Mouse (Mus musculus) forebrain, embryonic 12.5 days (tissue): ENCODE measurements around the gene Oosp3. TPM values are rescaled to one million over a fixed set of nuclear protein-coding genes. Genes with fewer than 3 reads are reported as not detected.

Experiments
- ATAC-seq: fragments of 200-750 bp; cut with Nextera tagmentation; 2 replicates; pipeline ENCODE4 v1.8.0; 2017; ENCODE audit warnings: moderate TSS enrichment; ENCODE audit not compliant: low FRiP score
- H3K27ac ChIP-seq: fragments of 300-500 bp; sonication (generic); 2 replicates; pipeline ENCODE4 v1.5.1; 2016; ENCODE audit warnings: mild to moderate bottlenecking
- H3K27me3 ChIP-seq: fragments of 300-500 bp; sonication (generic); 2 replicates; pipeline ENCODE4 v1.6.1; 2016; ENCODE audit warnings: mild to moderate bottlenecking
- H3K36me3 ChIP-seq: fragments of 300-500 bp; sonication (generic); replicated peaks from 2 replicates; pipeline ENCODE4 v1.6.1; 2016; ENCODE audit warnings: mild to moderate bottlenecking
- H3K4me1 ChIP-seq: fragments of 300-500 bp; sonication (generic); 2 replicates; pipeline ENCODE4 v1.6.1; 2016
- H3K4me2 ChIP-seq: fragments of 300-500 bp; sonication (generic); 2 replicates; pipeline ENCODE4 v1.6.1; 2016; ENCODE audit warnings: mild to moderate bottlenecking, moderate library complexity
- H3K4me3 ChIP-seq: fragments of 300-500 bp; sonication (generic); replicated peaks from 2 replicates; pipeline ENCODE4 v1.5.1; 2016; ENCODE audit warnings: mild to moderate bottlenecking
- H3K9ac ChIP-seq: fragments of 300-500 bp; sonication (generic); 2 replicates; pipeline ENCODE4 v1.6.1; 2016; ENCODE audit warnings: mild to moderate bottlenecking
- H3K9me3 ChIP-seq: fragments of 300-500 bp; sonication (generic); 2 replicates; pipeline ENCODE4 v1.6.1; 2016
- WGBS: fragments of 180-500 bp; shearing (Covaris S2); methylation state at CpG from one replicate; pipeline ENCODE4 v1.1.7; 2016; 5-methylcytosine and 5-hydroxymethylcytosine counted together
- polyA plus RNA-seq: library from polyadenylated mRNA; unstranded; fragments of >200 nt; fragmentation: Nextera tagmentation; extraction: Ambion mirVana; gene quantifications from 2 replicates; pipeline ENCODE4 v1.2.1, GENCODE M21; 2016

Gene Oosp3
- polyA plus RNA-seq, 1 experiment from 2014 or later, result not detected

- Histone ChIP-seq H3K4me2 (no peak overlapping the region), H3K9me3 (no peaks in the 10 kb centered on the region), H3K36me3 (no peaks in the 10 kb centered on the region), H3K27ac (no peak overlapping the region), H3K4me1 (no peaks in the 10 kb centered on the region), H3K9ac (no peak overlapping the region), H3K27me3 (no peaks in the 10 kb centered on the region), H3K4me3 (no peak overlapping the region)
- 93% methylated on average over 5 of the region's 5 CpGs for WGBS
- ATAC-seq, result no peak
Observed at GRCm38 (mm10) chr19:11727304-11727703, 30.4 kb downstream of the Oosp3 start.

GRCm38 (mm10) chr19:11730278-11730677, 33.4 kb downstream of the Oosp3 start:
- H3K4me3 ChIP-seq, result no peak overlapping the region
- H3K4me1 ChIP-seq, result no peaks in the 10 kb centered on the region
- H3K36me3 ChIP-seq, result no peaks in the 10 kb centered on the region
- ATAC-seq, result no peak
- H3K27ac ChIP-seq, result no peak overlapping the region
- H3K9ac ChIP-seq, result no peak overlapping the region
- WGBS, result 74% methylated on average over 1 of the region's 1 CpGs
- H3K27me3 ChIP-seq, result no peaks in the 10 kb centered on the region
- H3K9me3 ChIP-seq, result no peaks in the 10 kb centered on the region
- no peak overlapping the region for H3K4me2 ChIP-seq

- Histone ChIP-seq H3K4me1 (no peaks in the 10 kb centered on the region), H3K27ac (no peak overlapping the region), H3K9me3 (no peaks in the 10 kb centered on the region), H3K36me3 (no peaks in the 10 kb centered on the region), H3K27me3 (no peaks in the 10 kb centered on the region), H3K4me3 (no peak overlapping the region), H3K9ac (no peak overlapping the region), H3K4me2 (no peak overlapping the region)
- WGBS, result 63% methylated on average over 1 of the region's 1 CpGs
- ATAC-seq, result no peak
Observed at GRCm38 (mm10) chr19:11736455-11736854, 39.6 kb downstream of the Oosp3 start.

GRCm38 (mm10) chr19:11745680-11746079, 48.8 kb downstream of the Oosp3 start:
- Histone ChIP-seq H3K9me3 (no peaks in the 10 kb centered on the region), H3K4me2 (no peak overlapping the region), H3K9ac (no peak overlapping the region), H3K4me3 (no peak overlapping the region), H3K27ac (no peak overlapping the region), H3K4me1 (no peaks in the 10 kb centered on the region), H3K36me3 (no peaks in the 10 kb centered on the region), H3K27me3 (no peaks in the 10 kb centered on the region)
- ATAC-seq, result no peak

- Histone ChIP-seq H3K9me3 (no peaks in the 10 kb centered on the region), H3K4me2 (no peak within 1 kb of the TSS), H3K4me3 (no peak within 1 kb of the TSS), H3K9ac (no peak within 1 kb of the TSS), H3K27ac (no peak within 1 kb of the TSS), H3K4me1 (no peaks in the 10 kb centered on the region), H3K27me3 (no peaks in the 10 kb centered on the region), H3K36me3 (no peaks in the 10 kb centered on the region)
- ATAC-seq, result no peak
- 68% methylated on average over 2 of the region's 2 CpGs for WGBS
Observed at GRCm38 (mm10) chr19:11747298-11747697, 50.4 kb downstream of the Oosp3 start, which contains the start of gene Gif. Gene Gif, plus strand, starts transcription at chr19:11747554.

Other genes with a start within 250 kb of the Oosp3 start
- 1.6 and 1.8 TPM in 2 replicates for gene Ms4a6c, start 227.7 kb upstream of the Oosp3 start, polyA plus RNA-seq
- not detected in 2 replicates for gene Gm8369, start 211.1 kb upstream of the Oosp3 start, polyA plus RNA-seq
- gene Ms4a6b, start 180.5 kb upstream of the Oosp3 start, polyA plus RNA-seq, result 1.6 and 2.1 TPM in 2 replicates
- gene Ms4a4d, start 160.3 kb upstream of the Oosp3 start, polyA plus RNA-seq, result not detected in 2 replicates
- 1.4 and 1.7 TPM in 2 replicates for gene Ms4a6d, start 92.2 kb upstream of the Oosp3 start, polyA plus RNA-seq
- gene Ms4a2, start 73.3 kb upstream of the Oosp3 start, polyA plus RNA-seq, result not detected in 2 replicates
- not detected in 2 replicates for gene Ms4a3, start 56.2 kb upstream of the Oosp3 start, polyA plus RNA-seq
- gene Oosp2, start 36.5 kb upstream of the Oosp3 start, polyA plus RNA-seq, result not detected in 2 replicates
- not detected in 2 replicates for gene Oosp1, start 5.9 kb upstream of the Oosp3 start, polyA plus RNA-seq
- gene Gif, start 50.5 kb downstream of the Oosp3 start, polyA plus RNA-seq, result not detected in 2 replicates
- gene Mrpl16, start 73.3 kb downstream of the Oosp3 start, polyA plus RNA-seq, result 43.6 and 49.0 TPM in 2 replicates
- 7.5 and 8.1 TPM in 2 replicates for gene Stx3, start 122.3 kb downstream of the Oosp3 start, polyA plus RNA-seq
- gene Olfr1417, start 142.2 kb downstream of the Oosp3 start, polyA plus RNA-seq, result not detected in 2 replicates
- not detected in 2 replicates for gene Olfr1418, start 164.0 kb downstream of the Oosp3 start, polyA plus RNA-seq
- not detected in 2 replicates for gene Olfr1419, start 178.1 kb downstream of the Oosp3 start, polyA plus RNA-seq
- gene Olfr1420, start 189.5 kb downstream of the Oosp3 start, polyA plus RNA-seq, result 0.06 TPM in 1 of 2 replicates, not detected in the other
- 23.4 and 26.8 TPM in 2 replicates for gene Patl1, start 215.3 kb downstream of the Oosp3 start, polyA plus RNA-seq